8 mouse cellular contexts compared by ENCODE assay signal in the genomic region with DNA sequence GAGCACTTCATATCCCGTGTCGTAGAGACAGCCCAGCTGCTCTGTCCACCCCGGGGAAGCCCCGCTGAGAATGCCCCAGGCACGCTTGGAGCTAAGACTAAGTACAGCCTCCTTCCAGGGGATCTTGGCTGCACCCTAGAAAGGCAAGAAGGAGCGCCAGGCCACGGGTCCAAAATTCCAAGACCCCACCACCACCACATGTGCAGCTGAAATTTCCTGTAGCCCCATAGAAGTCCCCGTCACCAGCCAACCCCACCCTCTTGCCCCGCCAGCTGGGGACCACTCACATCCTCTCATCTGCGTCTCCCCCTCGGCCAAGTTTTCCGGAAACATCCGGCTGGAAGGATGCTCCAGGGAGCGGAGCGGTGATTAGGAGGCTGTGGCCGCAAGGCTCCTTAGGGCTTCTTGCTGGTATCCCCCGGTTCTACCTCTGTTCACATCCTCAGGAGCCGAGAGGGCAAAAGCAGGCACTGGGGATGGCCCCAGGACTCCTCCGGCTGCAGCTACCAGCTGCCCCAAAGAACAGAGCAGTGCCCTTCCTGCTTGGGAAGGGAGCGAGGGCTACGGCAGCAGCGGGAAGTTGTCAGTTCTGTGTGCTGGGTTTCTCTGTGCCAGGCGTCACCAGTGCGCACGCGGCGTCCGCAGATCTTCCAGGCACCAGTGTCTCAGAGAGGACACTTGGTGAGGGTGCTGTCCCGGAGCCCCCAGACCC. TPM values are rescaled to one million over a fixed set of nuclear protein-coding genes. Genes with fewer than 3 reads are reported as not detected.
DNase-seq lines count a peak whose midpoint lies in the region; ATAC-seq and TF ChIP-seq lines count a peak whose summit lies in the region.

No protein-coding gene starts in this region.

- peaks cover 40% of the 10 kb centered on the region for H3K36me3 ChIP-seq in embryonic facial prominence, embryonic 12.5 days
- peaks cover 24% of the 10 kb centered on the region for H3K36me3 ChIP-seq in heart, embryonic 12.5 days
- H3K36me3 ChIP-seq in limb, embryonic 11.5 days (ENCODE audit: control insufficient read depth, insufficient read depth, low read length) = peaks cover 2% of the 10 kb centered on the region; the same call in 1 of the 2 replicates
- H3K36me3 ChIP-seq in midbrain, embryonic 12.5 days = peaks cover 22% of the 10 kb centered on the region

- 0 out of 2 replicates have a peak, but pooled peaks cover 4% of the 10 kb centered on the region for H3K27me3 ChIP-seq in embryonic facial prominence, embryonic 12.5 days
- no peaks in the 10 kb centered on the region for H3K27me3 ChIP-seq in heart, embryonic 12.5 days (replicated peaks)
- no peaks in the 10 kb centered on the region for H3K27me3 ChIP-seq in limb, embryonic 11.5 days (ENCODE audit: control insufficient read depth, insufficient read depth, low read length)
- peaks cover 18% of the 10 kb centered on the region for H3K27me3 ChIP-seq in midbrain, embryonic 12.5 days

- H3K4me1 ChIP-seq in embryonic facial prominence, embryonic 12.5 days = peaks cover 53% of the 10 kb centered on the region
- peaks cover 97% of the 10 kb centered on the region for H3K4me1 ChIP-seq in heart, embryonic 12.5 days (replicated peaks)
- H3K4me1 ChIP-seq in limb, embryonic 11.5 days (ENCODE audit: control insufficient read depth, insufficient read depth, low read length) = peaks cover 50% of the 10 kb centered on the region
- peaks cover 50% of the 10 kb centered on the region for H3K4me1 ChIP-seq in midbrain, embryonic 12.5 days

- peak overlapping the region; percentile 39 for H3K9ac ChIP-seq in embryonic facial prominence, embryonic 12.5 days
- H3K9ac ChIP-seq in heart, embryonic 12.5 days = peak overlapping the region; percentile 72
- peak overlapping the region; percentile 53 for H3K9ac ChIP-seq in limb, embryonic 11.5 days (ENCODE audit: low read length)
- H3K9ac ChIP-seq in midbrain, embryonic 12.5 days (replicated peaks) = peak overlapping the region; percentile 50; the same call in 1 of the 2 replicates

- H3K4me3 ChIP-seq in left cerebral cortex, adult 2 months = peak overlapping the region; percentile 58
- peak overlapping the region; percentile 24 for H3K4me3 ChIP-seq in embryonic facial prominence, embryonic 12.5 days
- peak overlapping the region; percentile 40 for H3K4me3 ChIP-seq in heart, embryonic 12.5 days
- peak overlapping the region; percentile 21 for H3K4me3 ChIP-seq in limb, embryonic 11.5 days (ENCODE audit: low read depth, low read length)
- peak overlapping the region; percentile 32 for H3K4me3 ChIP-seq in midbrain, embryonic 12.5 days

- peak overlapping the region; percentile 93 for H3K27ac ChIP-seq in left cerebral cortex, adult 2 months
- peak overlapping the region; percentile 74 for H3K27ac ChIP-seq in embryonic facial prominence, embryonic 12.5 days
- peak overlapping the region; percentile 29; the same call in 1 of the 2 replicates for H3K27ac ChIP-seq in heart, embryonic 12.5 days (ENCODE audit: poor library complexity, severe bottlenecking)
- 0 out of 2 replicates have a peak overlapping the region, but pooled peaks have one; percentile 57 for H3K27ac ChIP-seq in limb, embryonic 11.5 days (replicated peaks; ENCODE audit: low read depth, low read length)
- peak overlapping the region; percentile 50 for H3K27ac ChIP-seq in midbrain, embryonic 12.5 days (replicated peaks)

- H3K4me2 ChIP-seq in embryonic facial prominence, embryonic 12.5 days (replicated peaks) = peak overlapping the region; percentile 48
- peak overlapping the region; percentile 80 for H3K4me2 ChIP-seq in heart, embryonic 12.5 days
- peak overlapping the region; percentile 60 for H3K4me2 ChIP-seq in limb, embryonic 11.5 days (ENCODE audit: low read depth, severe bottlenecking)
- H3K4me2 ChIP-seq in midbrain, embryonic 12.5 days (replicated peaks) = peak overlapping the region; percentile 57

- TF ChIP-seq CTCF in left cerebral cortex, adult 2 months (IDR thresholded peaks at IDR 0.05) = no peak

- 13% methylated on average over 29 of the region's 29 CpGs for WGBS in embryonic facial prominence, embryonic 12.5 days
- 13% methylated on average over 29 of the region's 29 CpGs for WGBS in heart, embryonic 12.5 days
- WGBS in limb, embryonic 11.5 days = 5% methylated on average over 29 of the region's 29 CpGs
- WGBS in midbrain, embryonic 12.5 days = 6% methylated on average over 29 of the region's 29 CpGs

- no peaks in the 10 kb centered on the region for H3K9me3 ChIP-seq in embryonic facial prominence, embryonic 12.5 days
- no peaks in the 10 kb centered on the region for H3K9me3 ChIP-seq in heart, embryonic 12.5 days (replicated peaks)
- no peaks in the 10 kb centered on the region for H3K9me3 ChIP-seq in limb, embryonic 11.5 days (ENCODE audit: control insufficient read depth, low read length)
- no peaks in the 10 kb centered on the region for H3K9me3 ChIP-seq in midbrain, embryonic 12.5 days

- ATAC-seq in embryonic facial prominence, embryonic 12.5 days (ENCODE audit: insufficient number of reproducible peaks, insufficient read depth, low FRiP score, low TSS enrichment) = peak; percentile 12; the same call in 1 of the 2 replicates
- ATAC-seq in heart, embryonic 12.5 days (ENCODE audit: insufficient number of reproducible peaks, low FRiP score) = 0 out of 2 replicates have a peak, but pooled peaks have one; percentile 2
- peak; percentile 7; the same call in 1 of the 2 replicates for ATAC-seq in limb, embryonic 11.5 days (ENCODE audit: insufficient number of reproducible peaks, low FRiP score, low TSS enrichment, low read depth)
- ATAC-seq in midbrain, embryonic 12.5 days (ENCODE audit: low FRiP score, low read depth) = no peak

- intact Hi-C loops in left cerebral cortex, adult 2 months (cut with DNase I) = loop anchor here (2.0 kb wide), 1 partner anchor 209 kb away; no protein-coding TSS in a partner anchor
- intact Hi-C loops in left cerebral cortex, postnatal 25 days (cut with DNase I) = loop anchor here (2.0 to 5.0 kb wide), 2 partner anchors 119 to 210 kb away; no protein-coding TSS in a partner anchor

- no peak for DNase-seq in left cerebral cortex, adult 2 months (ENCODE audit: extremely low spot score in 1 of 2, low spot score in 2 of 2)
- DNase-seq in left cerebral cortex, postnatal 25 days (ENCODE audit: low spot score in 2 of 2) = no peak
- DNase-seq in limb, embryonic 11.5 days (ENCODE audit: low spot score) = peak; percentile 54
- DNase-seq in urinary bladder, postnatal 36 days (ENCODE audit: low spot score in 2 of 2) = no peak
- no peak for DNase-seq in spleen, adult 12 weeks (ENCODE audit: low spot score)

RNA-seq across cellular contexts. Expression of a gene that starts 54.7 kb away (rescaled TPM):
- total RNA-seq in left cerebral cortex, adult 2 months (2021) = 1 to 10 TPM in 1 of 2 experiments, not detected in 1; 1.0 TPM
- 1 to 10 TPM in 1 of 2 experiments, under 1 TPM in 1; 0.87 to 1.0 TPM for total RNA-seq in left cerebral cortex, postnatal 25 days (2021)
- polyA plus RNA-seq in embryonic facial prominence, embryonic 12.5 days (2016; fragmentation: Nextera tagmentation; extraction: Ambion mirVana) = 27.7 and 28.6 TPM in 2 replicates
- 1.2 and 1.6 TPM in 2 replicates for polyA plus RNA-seq in heart, embryonic 12.5 days (2016; fragmentation: Nextera tagmentation; extraction: Ambion mirVana)
- polyA plus RNA-seq in limb, embryonic 11.5 days (2014; fragmentation: Nextera tagmentation; extraction: Ambion mirVana) = 8.0 and 11.8 TPM in 2 replicates
- 5.2 and 12.1 TPM in 2 replicates for polyA plus RNA-seq in midbrain, embryonic 12.5 days (2016; fragmentation: Nextera tagmentation; extraction: Ambion mirVana)

Comparison
In these comparisons a context has a peak if more than half of its experiments do, and no peak if none do; other contexts are left out.
1. H3K27ac ChIP-seq: peak in every context shown above with its lines; median percentile 93 in left cerebral cortex, adult 2 months; 74 in embryonic facial prominence, embryonic 12.5 days; 57 in limb, embryonic 11.5 days; 50 in midbrain, embryonic 12.5 days; 29 in heart, embryonic 12.5 days.